Mouse (Mus musculus): ENCODE results near the gene Rbfox3.

GRCm38 (mm10) chr11:118671216-118671615, 240.2 kb downstream of the Rbfox3 start:
- TF ChIP-seq CTCF (IDR thresholded peaks at IDR 0.05; ENCODE audit: low read depth) (no peak), EP300 (optimal IDR thresholded peaks at IDR 0.05) (no peak)

All from stomach, postnatal 0 days (tissue).